Mouse (Mus musculus): Measurements from ENCODE around the gene Gm10491. TPM values are rescaled to one million over a fixed set of nuclear protein-coding genes. Genes with fewer than 3 reads are reported as not detected.
A peak's percentile ranks its signal among the peaks of the same experiment; 100 is the strongest.

Gene Gm10491
- total RNA-seq, 4 experiments from 2014 or later, result not detected

DNA sequence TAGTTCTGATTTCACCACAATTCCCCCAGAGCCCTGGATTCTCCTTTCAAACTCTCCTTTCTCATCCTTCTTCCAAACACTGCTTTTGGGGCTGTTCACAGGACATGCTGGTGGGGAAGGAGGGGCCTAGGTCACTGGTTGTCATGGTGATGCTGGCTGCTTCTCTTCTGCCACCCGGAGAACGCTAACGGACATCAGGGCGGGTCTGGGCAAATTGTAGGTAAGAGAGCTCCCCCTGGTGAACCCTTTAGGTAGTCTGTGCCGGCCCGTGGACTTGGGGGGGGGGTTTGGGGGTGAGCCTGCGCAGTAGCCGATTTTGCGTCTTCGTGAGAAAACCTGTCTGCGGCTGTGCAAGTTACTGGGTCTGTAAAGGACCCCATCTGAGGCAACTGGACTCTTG lies 27.8 kb downstream of the Gm10491 start:
- DNase-seq, result peak; percentile 54

GRCm38 (mm10) chrX:7878495-7878894 lies 29.1 kb downstream of the Gm10491 start:
- DNase-seq, result no peak

DNA sequence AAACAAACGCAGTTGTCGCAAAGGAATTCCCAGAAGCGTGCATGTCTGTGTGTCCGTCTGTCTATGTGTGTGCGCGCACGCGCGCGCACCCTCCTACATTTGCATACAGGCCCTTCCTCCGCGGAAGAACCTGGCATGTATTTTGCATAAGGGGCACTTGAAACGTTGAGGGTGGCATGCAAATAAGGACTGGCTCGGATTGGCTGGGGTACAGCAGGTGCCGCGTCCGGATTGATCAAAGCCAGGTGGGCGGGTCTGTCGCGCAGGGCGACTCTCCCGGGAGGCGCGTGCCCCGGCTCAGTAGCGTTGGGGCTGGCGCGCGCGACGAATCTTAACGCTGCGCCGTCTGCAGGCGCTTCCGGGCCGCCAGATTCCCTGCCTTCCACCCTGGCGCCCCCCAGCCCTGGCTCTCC lies 29.6 kb downstream of the Gm10491 start, which contains the start of gene Pim2:
Gene Pim2 (plus strand): TSS at position 256 of the 413 bp plus-strand sequence.
- peak; percentile 84 for DNase-seq

GRCm38 (mm10) chrX:7869826-7870225 lies 37.8 kb downstream of the Gm10491 start:
- DNase-seq, result no peak

DNA sequence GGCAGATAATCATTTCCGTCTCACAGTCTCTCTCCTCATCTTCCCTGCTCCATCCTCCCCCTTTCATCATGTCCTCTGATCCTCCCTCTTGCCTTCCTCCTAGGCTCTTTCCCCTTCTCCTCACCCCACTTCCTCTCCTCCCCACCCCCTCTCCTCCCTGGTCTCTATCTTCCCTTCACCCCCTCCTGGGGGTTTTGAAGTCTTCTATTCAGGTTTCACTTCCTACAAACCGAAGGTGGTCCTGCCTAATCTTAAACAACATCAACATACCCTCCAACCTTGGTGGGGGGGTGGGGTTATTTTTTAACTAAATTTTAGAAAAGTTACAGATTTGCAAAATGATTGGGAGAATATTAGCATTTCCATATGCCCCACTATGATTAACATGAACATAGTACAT lies 39.1 kb downstream of the Gm10491 start:
- DNase-seq, result no peak

DNA sequence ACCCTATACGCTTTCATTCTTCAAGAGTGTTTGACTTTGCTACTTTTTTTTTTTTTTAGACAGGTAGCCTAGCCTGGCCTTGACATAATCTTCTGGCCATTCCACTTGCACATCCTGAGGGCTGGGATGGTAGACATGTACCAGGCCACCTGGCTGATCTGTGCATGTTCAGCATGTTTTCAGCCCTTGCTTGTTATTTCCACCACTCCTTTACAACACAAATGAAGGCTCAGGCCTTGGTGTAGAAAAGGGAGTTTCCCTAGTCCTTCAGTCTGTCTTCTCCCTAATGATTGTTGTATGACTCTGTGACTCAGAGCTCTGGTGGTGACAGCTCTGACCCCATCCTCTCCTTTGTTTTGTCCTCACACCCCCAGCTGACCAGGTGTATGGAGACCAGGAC lies 40.5 kb downstream of the Gm10491 start:
- no peak for DNase-seq

GRCm38 (mm10) chrX:7865786-7866185 lies 41.8 kb downstream of the Gm10491 start:
- no peak for DNase-seq

DNA sequence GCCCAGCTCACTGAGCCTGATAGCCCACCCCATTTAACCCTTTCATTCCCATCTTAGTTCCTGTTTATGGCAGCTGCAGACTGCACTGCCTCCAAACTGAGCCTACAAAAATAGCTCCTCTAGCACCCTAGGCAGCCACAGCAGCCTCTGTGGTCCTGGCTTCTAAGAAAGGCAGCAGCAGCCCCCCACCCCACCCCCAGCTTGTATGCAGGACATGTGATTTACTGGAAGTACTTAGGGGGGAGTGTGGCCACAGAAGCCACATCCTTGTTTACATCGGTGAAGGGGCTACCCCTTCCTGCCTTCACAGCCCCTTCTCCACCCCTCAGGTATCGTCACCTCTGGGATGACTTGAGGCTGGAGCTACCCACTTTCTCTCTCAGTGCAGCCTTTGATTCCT lies 42.3 kb downstream of the Gm10491 start:
- no peak for DNase-seq

- DNase-seq, result no peak
Observed at GRCm38 (mm10) chrX:7864551-7864950, 43.1 kb downstream of the Gm10491 start.

DNA sequence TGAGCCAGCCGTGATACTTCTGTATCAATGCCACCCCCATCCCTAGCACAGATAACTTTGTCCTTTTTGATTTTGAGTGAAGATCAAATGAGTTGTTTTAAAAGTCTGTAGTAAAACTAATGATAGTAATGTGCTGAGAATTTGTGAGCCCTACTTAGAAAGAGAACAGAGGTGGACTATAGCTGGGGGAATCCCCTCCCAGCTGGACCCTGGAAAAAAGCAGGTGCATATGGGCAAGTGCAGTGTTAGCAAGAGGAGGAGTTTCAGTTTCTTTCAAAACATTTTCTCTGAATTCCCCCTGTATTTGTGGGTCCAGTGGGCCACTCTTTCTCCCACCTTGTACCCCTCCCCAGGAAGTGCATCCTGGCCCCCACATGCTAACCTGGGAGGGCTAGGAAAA lies 44.5 kb downstream of the Gm10491 start:
- DNase-seq, result no peak

- no peak for DNase-seq
Observed at GRCm38 (mm10) chrX:7859191-7859753, 48.4 kb downstream of the Gm10491 start.

Other genes starting within 250 kb of the Gm10491 start
- 10 to 100 TPM; 57.7 to 99.2 (median 78.7) TPM for gene Plp2, start 236.4 kb downstream of the Gm10491 start, total RNA-seq (2022)
- under 1 TPM; 0.31 to 0.67 (median 0.45) TPM for gene Magix, start 226.6 kb downstream of the Gm10491 start, total RNA-seq (2022)
- gene Gpkow, start 210.7 kb downstream of the Gm10491 start, total RNA-seq (2022), result 10 to 100 TPM; 57.1 to 76.9 (median 64.6) TPM
- 10 to 100 TPM; 68.5 to 92.2 (median 76.2) TPM for gene Wdr45, start 193.5 kb downstream of the Gm10491 start, total RNA-seq (2022)
- gene Gm45208, start 185.6 kb downstream of the Gm10491 start, total RNA-seq (2022), result not detected
- gene Praf2, start 179.4 kb downstream of the Gm10491 start, total RNA-seq (2022), result 10 to 100 TPM; 14.4 to 18.2 (median 15.7) TPM
- 1 to 10 TPM; 4.7 to 7.3 (median 5.4) TPM for gene Ccdc120, start 156.9 kb downstream of the Gm10491 start, total RNA-seq (2022)
- gene Tfe3, start 145.3 kb downstream of the Gm10491 start, total RNA-seq (2022), result 10 to 100 TPM; 36.1 to 53.1 (median 44.9) TPM
- gene Gripap1, start 118.1 kb downstream of the Gm10491 start, total RNA-seq (2022), result 10 to 100 TPM; 43.8 to 71.8 (median 60.5) TPM
- gene Kcnd1, start 85.5 kb downstream of the Gm10491 start, total RNA-seq (2022), result 1 to 10 TPM in 3 of 4 experiments, under 1 TPM in 1; 0.81 to 2.1 (median 1.6) TPM
- gene Otud5, start 66.5 kb downstream of the Gm10491 start, total RNA-seq (2022), result 10 to 100 TPM; 62.6 to 72.7 (median 69.4) TPM
- 10 to 100 TPM; 10.6 to 12.3 (median 12.2) TPM for gene Pim2, start 29.6 kb downstream of the Gm10491 start, total RNA-seq (2022)
- gene Slc35a2, start 23.8 kb downstream of the Gm10491 start, total RNA-seq (2022), result 10 to 100 TPM; 44.4 to 53.4 (median 51.2) TPM
- 100 to 1,000 TPM in 3 of 4 experiments, 10 to 100 TPM in 1; 96.2 to 130 (median 106) TPM for gene Pqbp1, start 8.6 kb downstream of the Gm10491 start, total RNA-seq (2022)
- gene Timm17b, start 8.5 kb downstream of the Gm10491 start, total RNA-seq (2022), result 100 to 1,000 TPM; 110 to 134 (median 131) TPM
- gene Gm10490, start 1.7 kb upstream of the Gm10491 start, total RNA-seq (2022), result not detected
- gene Pcsk1n, start 12.0 kb upstream of the Gm10491 start, total RNA-seq (2022), result 10 to 100 TPM; 47.2 to 84.3 (median 72.8) TPM
- not detected for gene Eras, start 20.8 kb upstream of the Gm10491 start, total RNA-seq (2022)
- gene Hdac6, start 40.1 kb upstream of the Gm10491 start, total RNA-seq (2022), result 10 to 100 TPM; 14.0 to 36.2 (median 24.5) TPM
- 1 to 10 TPM in 2 of 4 experiments, not detected in 2; 1.7 to 2.6 TPM for gene Gata1, start 70.2 kb upstream of the Gm10491 start, total RNA-seq (2022)
- gene Glod5, start 110.7 kb upstream of the Gm10491 start, total RNA-seq (2022), result not detected
- 10 to 100 TPM; 11.5 to 14.6 (median 13.9) TPM for gene Suv39h1, start 166.9 kb upstream of the Gm10491 start, total RNA-seq (2022)
- 1 to 10 TPM; 1.8 to 3.7 (median 3.2) TPM for gene Was, start 182.7 kb upstream of the Gm10491 start, total RNA-seq (2022)
- 10 to 100 TPM; 55.3 to 98.1 (median 71.7) TPM for gene Wdr13, start 225.1 kb upstream of the Gm10491 start, total RNA-seq (2022)
- gene Rbm3, start 238.0 kb upstream of the Gm10491 start, total RNA-seq (2022), result 100 to 1,000 TPM in 3 of 4 experiments, 10 to 100 TPM in 1; 63.7 to 233 (median 151) TPM

All from adrenal gland, adult 8-10 months (tissue).